Mouse (Mus musculus) heart, embryonic 12.5 days (tissue): ENCODE measurements around the gene Grb7. TPM values are rescaled to one million over a fixed set of nuclear protein-coding genes. Genes with fewer than 3 reads are reported as not detected.

ENCODE experiments used
- ATAC-seq: fragments of 200-750 bp; cut with Nextera tagmentation; 2 replicates; pipeline ENCODE4 v1.8.0; 2017; ENCODE audit warnings: moderate TSS enrichment, moderate library complexity; ENCODE audit not compliant: insufficient number of reproducible peaks, low FRiP score
- H3K27ac ChIP-seq: fragments of 300-500 bp; sonication (generic); 2 replicates; pipeline ENCODE4 v1.5.1; 2016; ENCODE audit warnings: mild to moderate bottlenecking, moderate library complexity; ENCODE audit not compliant: poor library complexity, severe bottlenecking
- H3K27me3 ChIP-seq: fragments of 300-500 bp; sonication (generic); replicated peaks from 2 replicates; pipeline ENCODE4 v1.6.1; 2016; ENCODE audit warnings: mild to moderate bottlenecking, moderate library complexity
- H3K36me3 ChIP-seq: fragments of 300-500 bp; sonication (generic); 2 replicates; pipeline ENCODE4 v1.6.1; 2016; ENCODE audit warnings: mild to moderate bottlenecking, moderate library complexity
- H3K4me1 ChIP-seq: fragments of 300-500 bp; sonication (generic); replicated peaks from 2 replicates; pipeline ENCODE4 v1.6.1; 2016; ENCODE audit warnings: mild to moderate bottlenecking
- H3K4me2 ChIP-seq: fragments of 300-500 bp; sonication (generic); 2 replicates; pipeline ENCODE4 v1.6.1; 2016; ENCODE audit warnings: mild to moderate bottlenecking, moderate library complexity
- H3K4me3 ChIP-seq: fragments of 300-500 bp; sonication (generic); 2 replicates; pipeline ENCODE4 v1.5.1; 2016; ENCODE audit warnings: mild to moderate bottlenecking
- H3K9ac ChIP-seq: fragments of 300-500 bp; sonication (generic); 2 replicates; pipeline ENCODE4 v1.6.1; 2016; ENCODE audit warnings: mild to moderate bottlenecking, moderate library complexity
- H3K9me3 ChIP-seq: fragments of 300-500 bp; sonication (generic); replicated peaks from 2 replicates; pipeline ENCODE4 v1.6.1; 2016; ENCODE audit warnings: mild to moderate bottlenecking, moderate library complexity
- WGBS: fragments of 180-500 bp; shearing (Covaris S2); methylation state at CpG from one replicate; pipeline ENCODE4 v1.1.7; 2016; 5-methylcytosine and 5-hydroxymethylcytosine counted together
- polyA plus RNA-seq: library from polyadenylated mRNA; unstranded; fragments of >200 nt; fragmentation: Nextera tagmentation; extraction: Ambion mirVana; gene quantifications from 2 replicates; pipeline ENCODE4 v1.2.1, GENCODE M21; 2016

The Grb7 gene
- polyA plus RNA-seq, 1 experiment from 2014 or later, result 2.1 TPM

GRCm38 (mm10) chr11:98487526-98488040 lies 41.4 kb downstream of the Grb7 start:
- Histone ChIP-seq H3K4me2 (no peak overlapping the region), H3K27ac (no peak overlapping the region), H3K4me1 (no peaks in the 10 kb centered on the region; the same call in 1 of the 2 replicates), H3K9ac (no peak overlapping the region), H3K4me3 (no peak overlapping the region), H3K36me3 (no peaks in the 10 kb centered on the region), H3K9me3 (no peaks in the 10 kb centered on the region), H3K27me3 (no peaks in the 10 kb centered on the region)
- WGBS, result 69% methylated on average over 5 of the region's 5 CpGs
- no peak for ATAC-seq

- no peaks in the 10 kb centered on the region for H3K9me3 ChIP-seq
- no peaks in the 10 kb centered on the region for H3K36me3 ChIP-seq
- no peaks in the 10 kb centered on the region; the same call in 1 of the 2 replicates for H3K4me1 ChIP-seq
- no peak overlapping the region for H3K27ac ChIP-seq
- H3K9ac ChIP-seq, result no peak overlapping the region
- H3K4me2 ChIP-seq, result no peak overlapping the region
- no peak for ATAC-seq
- H3K4me3 ChIP-seq, result no peak overlapping the region
- no peaks in the 10 kb centered on the region for H3K27me3 ChIP-seq
- WGBS, result 75% methylated on average over 20 of the region's 20 CpGs
Observed at GRCm38 (mm10) chr11:98488540-98489234, 42.5 kb downstream of the Grb7 start.

GRCm38 (mm10) chr11:98491571-98491970 lies 45.4 kb downstream of the Grb7 start:
- 53% methylated on average over 7 of the region's 7 CpGs for WGBS

GRCm38 (mm10) chr11:98492959-98493358 lies 46.8 kb downstream of the Grb7 start:
- no peaks in the 10 kb centered on the region for H3K9me3 ChIP-seq
- no peak overlapping the region for H3K4me3 ChIP-seq
- H3K4me2 ChIP-seq, result no peak overlapping the region
- ATAC-seq, result no peak
- no peaks in the 10 kb centered on the region for H3K36me3 ChIP-seq
- H3K4me1 ChIP-seq, result peaks cover 4% of the 10 kb centered on the region
- WGBS, result 26% methylated on average over 7 of the region's 7 CpGs
- H3K27ac ChIP-seq, result no peak overlapping the region
- no peaks in the 10 kb centered on the region for H3K27me3 ChIP-seq
- no peak overlapping the region for H3K9ac ChIP-seq

More at GRCm38 (mm10) chr11:98491571-98491970, 45.4 kb downstream of the Grb7 start:
- H3K9ac ChIP-seq, result no peak overlapping the region
- no peaks in the 10 kb centered on the region for H3K9me3 ChIP-seq
- no peaks in the 10 kb centered on the region for H3K27me3 ChIP-seq
- H3K4me1 ChIP-seq, result no peaks in the 10 kb centered on the region; the same call in 1 of the 2 replicates
- H3K4me3 ChIP-seq, result no peak overlapping the region
- H3K36me3 ChIP-seq, result no peaks in the 10 kb centered on the region
- no peak overlapping the region for H3K4me2 ChIP-seq
- ATAC-seq, result no peak
- H3K27ac ChIP-seq, result no peak overlapping the region

- Histone ChIP-seq H3K9ac (no peak overlapping the region), H3K4me1 (peaks cover 4% of the 10 kb centered on the region), H3K27me3 (no peaks in the 10 kb centered on the region), H3K4me3 (no peak overlapping the region), H3K27ac (no peak overlapping the region), H3K36me3 (no peaks in the 10 kb centered on the region), H3K4me2 (no peak overlapping the region), H3K9me3 (no peaks in the 10 kb centered on the region)
- WGBS, result 57% methylated on average over 9 of the region's 9 CpGs
- ATAC-seq, result no peak
Observed at GRCm38 (mm10) chr11:98493394-98493793, 47.2 kb downstream of the Grb7 start.

GRCm38 (mm10) chr11:98495176-98495719 lies 49.1 kb downstream of the Grb7 start:
- H3K27ac ChIP-seq, result no peak overlapping the region
- peaks cover 4% of the 10 kb centered on the region for H3K4me1 ChIP-seq
- H3K9me3 ChIP-seq, result no peaks in the 10 kb centered on the region
- H3K9ac ChIP-seq, result no peak overlapping the region
- no peak overlapping the region for H3K4me2 ChIP-seq
- no peak for ATAC-seq
- H3K27me3 ChIP-seq, result no peaks in the 10 kb centered on the region
- H3K36me3 ChIP-seq, result no peaks in the 10 kb centered on the region
- WGBS, result 84% methylated on average over 5 of the region's 5 CpGs
- no peak overlapping the region for H3K4me3 ChIP-seq

GRCm38 (mm10) chr11:98497388-98498288 lies 51.4 kb downstream of the Grb7 start:
- Histone ChIP-seq H3K9ac (no peak overlapping the region), H3K4me1 (peaks cover 4% of the 10 kb centered on the region; the same call in 1 of the 2 replicates), H3K36me3 (no peaks in the 10 kb centered on the region), H3K27ac (no peak overlapping the region), H3K9me3 (no peaks in the 10 kb centered on the region), H3K4me2 (no peak overlapping the region), H3K4me3 (no peak overlapping the region), H3K27me3 (no peaks in the 10 kb centered on the region)
- 50% methylated on average over 22 of the region's 22 CpGs for WGBS
- ATAC-seq, result no peak

- 62% methylated on average over 3 of the region's 3 CpGs for WGBS
- ATAC-seq, result no peak
- H3K27me3 ChIP-seq, result no peaks in the 10 kb centered on the region
Observed at GRCm38 (mm10) chr11:98504926-98505325, 58.7 kb downstream of the Grb7 start.

More at GRCm38 (mm10) chr11:98504926-98505325, 58.7 kb downstream of the Grb7 start:
- Histone ChIP-seq H3K4me2 (no peak overlapping the region), H3K9me3 (no peaks in the 10 kb centered on the region), H3K4me3 (no peak overlapping the region), H3K4me1 (no peaks in the 10 kb centered on the region; the same call in 1 of the 2 replicates), H3K36me3 (no peaks in the 10 kb centered on the region), H3K27ac (no peak overlapping the region), H3K9ac (no peak overlapping the region)

Other genes with a start within 250 kb of the Grb7 start
- gene Cdk12, start 243.3 kb upstream of the Grb7 start, polyA plus RNA-seq, result 9.4 and 10.6 TPM in 2 replicates
- gene Neurod2, start 116.7 kb upstream of the Grb7 start, polyA plus RNA-seq, result not detected in 2 replicates
- gene Ppp1r1b, start 98.0 kb upstream of the Grb7 start, polyA plus RNA-seq, result 30.4 and 32.2 TPM in 2 replicates
- 45.2 and 47.6 TPM in 2 replicates for gene Stard3, start 88.0 kb upstream of the Grb7 start, polyA plus RNA-seq
- gene Tcap, start 62.6 kb upstream of the Grb7 start, polyA plus RNA-seq, result 143 and 152 TPM in 2 replicates
- 1.7 and 2.0 TPM in 2 replicates for gene Pnmt, start 59.9 kb upstream of the Grb7 start, polyA plus RNA-seq
- gene Pgap3, start 45.9 kb upstream of the Grb7 start, polyA plus RNA-seq, result 20.0 and 20.6 TPM in 2 replicates
- gene Erbb2, start 33.9 kb upstream of the Grb7 start, polyA plus RNA-seq, result 66.7 and 67.1 TPM in 2 replicates
- gene Mien1, start 7.4 kb upstream of the Grb7 start, polyA plus RNA-seq, result 102 and 104 TPM in 2 replicates
- gene Ikzf3, start 99.6 kb downstream of the Grb7 start, polyA plus RNA-seq, result 0.06 and 0.26 TPM in 2 replicates
- 0.28 and 0.52 TPM in 2 replicates for gene Zpbp2, start 104.7 kb downstream of the Grb7 start, polyA plus RNA-seq
- 66.9 and 71.0 TPM in 2 replicates for gene Ormdl3, start 141.0 kb downstream of the Grb7 start, polyA plus RNA-seq
- gene Lrrc3c, start 151.9 kb downstream of the Grb7 start, polyA plus RNA-seq, result not detected in 2 replicates
- gene Gm12355, start 179.3 kb downstream of the Grb7 start, polyA plus RNA-seq, result 0.18 and 0.47 TPM in 2 replicates
- not detected in 2 replicates for gene Gsdma3, start 180.0 kb downstream of the Grb7 start, polyA plus RNA-seq
- gene Gsdma2, start 200.4 kb downstream of the Grb7 start, polyA plus RNA-seq, result not detected in 2 replicates
- not detected in 2 replicates for gene Gsdma, start 218.0 kb downstream of the Grb7 start, polyA plus RNA-seq
- gene Psmd3, start 236.2 kb downstream of the Grb7 start, polyA plus RNA-seq, result 184 and 190 TPM in 2 replicates